Mouse (Mus musculus) heart, adult 18-20 months (tissue): Measurements from ENCODE around the gene Srebf1. TPM values are rescaled to one million over a fixed set of nuclear protein-coding genes. Genes with fewer than 3 reads are reported as not detected.

Source experiments
- DNase-seq, 2 experiments: peaks; one replicate each; pipeline ENCODE4 v3.0.0; 2021 to 2022; ENCODE audit warnings: mixed read lengths in 1 of 2
- long read RNA-seq, 2 experiments: library from polyadenylated mRNA; stranded (forward); transcript quantifications; one replicate each; pipeline ENCODE4 v2.0.0; 2021
- total RNA-seq, 2 experiments: library from RNA; stranded (reverse); gene quantifications; 2 replicates each; pipeline ENCODE4 v1.2.3; 2021

The Srebf1 gene
- total RNA-seq, result 10 to 100 TPM; 25.7 to 36.6 TPM
- long read RNA-seq, experiment 1, full-length matches to known transcripts, result 15 of 19 reads
- long read RNA-seq, experiment 1, partial matches to known transcripts, result 0 of 19 reads
- long read RNA-seq, experiment 1, other reads (novel, unspliced or antisense), result 4 of 19 reads
- long read RNA-seq, experiment 2, full-length matches to known transcripts, result 6 of 9 reads
- long read RNA-seq, experiment 2, partial matches to known transcripts, result 3 of 9 reads
- long read RNA-seq, experiment 2, other reads (novel, unspliced or antisense), result 0 of 9 reads

DNA sequence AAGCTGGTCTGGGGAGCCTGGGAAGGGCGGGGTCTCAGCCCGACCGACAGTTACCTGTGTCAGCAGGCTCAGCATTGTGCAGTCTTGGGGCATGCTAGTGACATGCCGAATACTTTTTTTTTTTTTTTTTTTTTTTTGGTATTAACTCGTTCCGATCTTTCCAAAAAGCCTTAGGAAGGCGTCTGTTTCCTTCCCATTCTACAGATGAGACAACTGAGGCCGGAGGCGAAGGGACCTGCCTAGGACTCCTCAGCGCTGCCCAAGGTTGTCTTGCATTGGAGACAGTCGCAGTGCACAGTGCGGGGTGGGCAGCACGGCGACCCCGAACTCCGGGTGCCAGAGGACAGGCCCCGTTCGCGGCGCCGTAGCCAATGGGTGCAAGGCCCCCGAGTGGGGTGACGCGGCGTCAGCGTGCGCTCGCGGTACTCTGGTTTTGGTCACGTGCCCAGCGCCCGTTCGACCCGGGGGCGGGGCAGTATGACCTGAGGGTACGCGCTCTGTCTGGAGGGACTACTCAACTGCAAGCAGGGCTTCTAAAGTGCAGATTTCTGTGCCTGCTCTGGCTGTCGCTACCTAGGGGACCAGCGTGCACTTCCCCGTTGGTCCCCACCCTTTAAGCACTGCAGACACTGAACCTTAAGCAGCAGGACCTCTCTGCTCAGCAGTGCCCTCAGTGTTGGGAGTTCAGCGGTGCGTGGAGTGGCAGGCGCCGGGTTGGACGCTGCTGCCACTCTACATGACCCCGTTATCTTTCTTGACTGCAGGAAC lies at the start of gene Srebf1:
Srebf1 (minus strand) TSS at position 113 of the 768 bp plus-strand sequence.
- DNase-seq, result peak; percentile 86 to 87

DNA sequence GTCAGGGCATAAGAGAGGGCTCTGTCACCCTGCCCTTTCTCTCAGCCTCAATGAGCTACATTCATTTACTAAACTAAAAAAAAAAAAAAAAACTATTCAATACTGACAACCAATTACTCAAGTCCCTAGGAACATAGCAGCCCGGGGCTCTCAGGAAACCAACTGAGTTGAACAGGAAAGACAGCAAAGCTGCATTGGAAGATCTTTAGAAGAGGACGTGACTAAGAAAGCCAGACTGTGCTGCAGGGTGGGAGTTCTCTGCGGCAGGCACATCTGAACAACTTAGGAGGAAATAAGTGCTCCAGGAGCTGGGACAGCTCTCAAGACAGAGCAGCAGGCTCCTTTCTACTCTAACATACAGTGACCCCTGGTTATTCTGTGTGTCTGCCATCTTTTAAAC lies 46.2 kb upstream of the Srebf1 start:
- DNase-seq, result no peak

DNA sequence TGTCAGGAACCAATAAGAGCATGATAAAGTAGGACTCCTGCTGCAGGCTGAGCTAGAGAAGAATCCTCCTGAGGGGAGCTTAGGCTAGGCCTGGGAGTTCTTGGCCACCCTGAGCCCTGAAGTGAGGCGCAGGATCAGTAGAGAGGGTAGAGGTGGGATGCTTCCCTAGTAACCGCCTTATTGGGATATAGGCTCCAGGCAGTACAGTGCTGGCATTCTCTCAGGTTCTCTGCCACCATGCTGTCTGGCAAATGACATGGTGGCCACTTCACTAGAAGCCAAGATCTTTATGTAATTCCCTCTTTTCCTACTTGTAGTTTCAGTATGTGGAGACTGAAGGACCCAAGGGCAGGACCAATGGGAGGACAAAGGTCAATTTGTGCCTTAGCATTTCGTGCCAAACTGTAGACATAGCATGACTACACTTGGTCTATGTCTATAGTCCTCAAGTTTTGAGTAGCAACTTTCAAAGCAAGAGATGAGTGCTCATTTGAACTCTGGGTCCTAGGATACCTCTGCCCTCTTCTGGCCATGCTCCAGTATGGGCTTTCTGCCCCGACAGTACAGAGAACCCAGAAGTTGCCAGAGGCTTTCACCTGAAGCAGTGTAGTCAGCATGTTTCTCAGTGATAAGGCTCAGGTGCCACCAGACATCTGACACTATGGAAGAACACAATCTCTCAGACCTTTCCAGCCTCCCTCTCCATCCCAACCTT lies 43.0 kb upstream of the Srebf1 start:
- no peak for DNase-seq

DNA sequence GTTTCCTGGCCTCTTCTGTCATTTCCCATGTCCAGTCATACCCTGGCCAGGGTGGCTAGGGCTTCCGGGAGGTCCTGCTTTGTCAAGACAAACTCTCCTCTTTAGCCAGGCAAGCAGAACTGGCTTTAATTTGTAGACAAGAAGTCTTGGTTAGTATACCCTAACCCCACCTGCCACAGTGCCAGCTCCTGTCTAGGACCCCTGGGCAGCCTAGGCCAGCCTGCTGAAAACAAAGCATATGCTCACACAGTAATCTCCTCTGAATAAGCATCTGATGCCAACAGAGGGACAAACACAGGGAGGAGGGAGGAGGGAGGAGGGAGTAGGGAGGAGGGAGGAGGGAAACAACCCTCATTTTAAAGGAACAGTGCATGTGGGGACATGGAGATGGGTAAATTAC lies 42.3 kb upstream of the Srebf1 start:
- no peak for DNase-seq

DNA sequence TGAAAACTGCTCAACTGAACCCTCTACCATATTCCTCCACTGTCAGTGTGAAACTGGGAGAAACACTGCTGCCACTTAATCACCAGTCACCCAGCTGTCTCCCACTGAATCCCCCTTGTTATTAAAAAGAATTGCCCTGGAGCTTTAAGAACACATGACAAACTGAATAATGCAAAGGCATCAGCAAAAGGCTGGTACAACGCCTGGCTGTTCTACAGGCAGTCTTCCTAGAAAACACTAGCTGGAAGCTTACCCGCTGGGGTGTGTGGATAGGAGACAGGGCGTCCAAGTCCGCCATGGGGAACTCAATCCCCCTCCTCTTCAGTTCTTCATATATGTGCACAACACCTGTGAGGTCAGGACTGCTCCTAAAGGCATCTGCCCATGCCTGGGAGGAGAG lies 40.0 kb upstream of the Srebf1 start:
- no peak for DNase-seq

DNA sequence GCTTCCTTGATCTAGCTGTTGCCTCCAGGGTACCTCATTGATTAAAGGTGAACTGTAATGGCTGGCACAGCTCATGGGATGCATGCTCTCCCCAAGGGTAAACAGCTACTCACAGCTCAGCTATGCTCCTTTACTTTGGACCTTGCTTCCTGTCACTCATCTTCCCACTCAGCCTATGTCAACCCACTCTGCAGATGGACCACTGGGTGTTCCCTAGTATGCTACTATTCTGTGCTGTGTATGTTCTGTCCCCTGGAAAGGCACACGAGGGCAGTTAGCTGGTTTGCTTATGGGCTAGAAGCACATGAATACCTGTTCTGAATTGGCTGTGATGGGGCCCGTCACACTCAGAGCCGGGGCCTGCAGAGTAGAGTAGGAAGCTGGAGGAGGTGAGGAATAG lies 38.4 kb upstream of the Srebf1 start:
- DNase-seq, result no peak

DNA sequence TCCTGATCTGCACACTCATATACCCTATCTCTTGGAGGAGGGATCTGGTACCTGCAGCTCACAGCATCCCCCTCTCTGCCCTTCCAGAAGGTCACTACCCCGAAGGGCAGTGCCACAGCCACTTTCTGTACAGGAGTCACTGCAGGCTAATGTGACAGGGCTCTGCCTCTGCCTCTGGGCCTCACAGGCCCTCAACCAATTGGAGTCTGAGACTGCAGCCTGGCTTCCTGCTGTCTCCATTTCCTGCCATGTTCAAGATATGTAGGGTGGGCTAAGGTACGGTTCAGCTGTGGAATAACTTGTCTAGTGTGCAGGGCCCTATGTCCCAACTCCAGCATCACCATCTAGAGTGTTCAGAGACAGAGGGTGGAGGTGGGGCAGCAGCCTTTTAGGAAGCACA lies 35.3 kb upstream of the Srebf1 start:
- no peak for DNase-seq

DNA sequence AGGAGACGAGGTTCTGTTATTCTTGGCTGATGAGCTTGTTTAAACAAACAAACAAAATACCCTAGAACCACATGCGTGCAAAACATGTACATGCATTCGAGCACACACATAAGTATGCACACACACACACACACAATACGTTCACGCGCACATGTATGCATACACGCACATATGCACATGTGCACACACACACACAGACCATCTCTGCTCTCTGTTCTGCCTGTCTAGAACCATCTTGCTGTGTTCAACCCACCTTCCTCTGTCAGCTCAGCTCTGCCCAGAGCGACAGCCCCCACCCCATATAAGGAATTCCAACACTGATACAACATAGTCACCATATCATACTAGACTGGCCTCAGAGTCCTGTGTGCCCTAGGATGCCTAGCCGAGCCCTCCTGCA lies 34.3 kb upstream of the Srebf1 start:
- DNase-seq, result no peak

DNA sequence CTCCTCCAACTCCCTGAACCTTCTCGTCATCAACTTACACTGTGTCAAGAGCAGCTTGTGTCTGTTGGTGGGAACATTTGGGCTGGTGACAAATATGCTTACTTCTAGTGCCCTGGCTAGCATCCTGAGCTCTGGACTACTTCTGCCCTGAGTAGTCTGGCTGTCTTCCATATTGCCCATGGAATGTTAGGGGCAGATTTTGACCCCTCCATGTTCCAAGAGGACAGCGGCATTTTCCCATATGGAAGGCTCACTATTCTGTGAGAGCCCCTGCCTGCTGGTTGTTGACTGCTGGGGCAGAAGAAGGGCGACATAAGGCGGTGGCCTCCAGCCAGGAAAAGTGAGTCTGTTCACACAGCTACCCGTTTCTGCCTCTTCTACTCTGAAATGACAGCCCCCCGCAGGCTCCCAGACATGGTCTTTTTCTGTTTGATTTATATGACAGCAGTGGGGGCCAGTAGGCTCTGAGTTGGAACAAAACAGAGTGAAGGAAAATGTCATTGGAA lies 33.8 kb upstream of the Srebf1 start:
- peak; percentile 59 to 63 for DNase-seq

DNA sequence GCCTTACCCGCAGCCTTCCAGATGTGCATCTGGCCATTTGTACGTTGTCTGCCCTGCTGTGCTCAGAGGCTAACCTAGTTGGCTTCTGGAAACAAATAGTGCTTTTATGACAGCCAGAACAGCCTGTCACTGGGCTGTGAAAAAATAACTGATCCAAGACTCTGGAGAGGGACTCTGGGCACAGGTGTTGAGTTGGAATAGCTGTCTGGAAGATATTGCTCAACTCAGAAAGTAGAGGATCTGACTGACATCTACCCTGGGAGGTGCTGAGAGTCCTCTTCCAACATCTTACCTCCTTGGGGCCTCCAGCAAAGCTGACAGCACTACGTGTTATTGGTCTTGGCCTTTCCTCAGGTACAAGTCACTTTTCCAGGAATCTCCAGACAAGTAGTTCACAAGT lies 33.3 kb upstream of the Srebf1 start:
- no peak for DNase-seq

DNA sequence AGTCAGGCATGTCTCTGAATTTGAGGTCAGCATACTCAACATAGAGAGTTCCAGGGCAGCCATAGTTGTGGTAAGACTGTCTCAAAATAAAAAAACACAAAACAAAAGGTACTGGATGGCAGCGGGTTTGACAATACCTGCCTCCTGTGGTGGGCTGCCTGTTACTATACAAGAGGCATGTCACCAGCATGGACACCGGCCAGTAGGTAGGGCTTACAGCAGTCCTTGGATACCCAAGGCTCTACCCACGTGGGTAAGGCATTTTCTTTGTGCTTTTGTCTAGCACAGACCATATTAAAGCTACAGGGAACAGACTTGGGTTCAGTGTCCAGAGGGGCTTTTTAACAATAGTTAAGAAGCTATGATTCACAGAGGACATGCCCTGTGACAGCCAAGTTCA lies 32.8 kb upstream of the Srebf1 start:
- DNase-seq, result no peak

DNA sequence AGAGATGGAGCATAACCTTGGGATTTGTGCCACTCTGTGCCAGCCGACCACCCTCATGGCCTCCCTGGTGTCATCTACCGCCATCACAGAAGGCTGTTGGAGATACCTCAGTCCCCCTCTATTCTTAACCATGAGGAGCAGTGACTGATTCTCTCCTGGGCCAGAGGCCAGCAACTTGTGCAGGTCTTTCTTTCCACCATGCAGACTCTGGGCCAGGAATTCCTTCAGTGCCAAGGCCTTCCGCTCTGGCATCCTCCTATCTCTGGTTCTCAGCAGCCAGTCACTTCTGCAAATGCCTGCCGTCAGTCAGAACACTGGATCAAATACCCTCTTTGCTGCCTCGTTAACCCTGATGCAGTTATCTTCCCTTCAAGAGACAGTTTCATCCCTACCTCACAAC lies 31.9 kb upstream of the Srebf1 start:
- DNase-seq, result peak; percentile 67 to 72

DNA sequence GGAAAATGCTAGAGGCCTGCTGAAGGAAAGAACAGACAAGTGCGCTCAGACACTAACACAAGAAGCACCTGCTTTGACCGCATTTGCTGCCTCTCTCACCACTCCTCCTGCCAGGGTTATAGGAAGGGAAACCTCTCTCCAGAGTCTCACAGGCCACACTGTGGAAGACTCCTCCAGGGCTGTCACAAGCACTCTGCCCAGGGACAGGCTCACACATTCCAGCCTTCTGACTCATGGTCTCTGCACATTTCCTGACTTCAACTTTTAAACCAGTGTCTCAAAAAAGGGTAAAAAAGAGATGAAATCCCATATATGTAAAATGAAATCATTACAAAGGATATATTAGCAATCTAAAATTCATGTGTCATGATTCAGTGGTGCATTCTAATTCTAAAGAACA lies 31.2 kb upstream of the Srebf1 start:
- DNase-seq, result no peak

DNA sequence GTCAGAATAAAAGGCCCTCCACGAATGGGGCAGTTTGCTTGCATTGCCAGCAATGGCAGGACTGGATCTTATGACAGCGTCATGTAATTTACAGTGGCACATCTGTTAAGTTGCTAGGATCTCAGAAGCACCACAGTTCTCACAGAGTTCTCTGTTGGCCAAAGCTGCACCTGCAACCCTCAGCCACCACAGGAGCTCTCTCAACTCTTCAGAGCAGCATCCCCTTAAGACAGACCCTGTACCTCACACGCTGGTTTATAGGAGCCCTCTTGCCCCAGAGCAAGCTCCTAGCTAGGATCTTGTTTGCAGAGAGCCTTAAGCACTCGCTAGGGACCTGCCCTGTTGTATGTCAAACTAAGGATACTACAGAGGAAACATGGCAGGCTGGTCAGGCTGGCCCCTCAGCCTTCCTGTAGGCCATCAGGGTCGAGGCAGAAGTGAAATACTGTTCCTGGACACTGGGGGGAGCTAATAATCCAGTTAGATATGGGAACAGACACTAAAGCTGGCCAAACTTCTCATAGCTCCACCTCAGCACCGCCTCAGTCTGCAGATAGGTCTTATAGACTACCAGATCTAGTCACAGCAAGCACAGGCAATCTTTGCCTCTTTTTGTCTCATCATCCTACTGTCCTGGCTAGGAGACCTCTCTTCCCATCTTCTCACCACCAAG lies 28.7 kb upstream of the Srebf1 start:
- DNase-seq, result peak; percentile 54 to 75

DNA sequence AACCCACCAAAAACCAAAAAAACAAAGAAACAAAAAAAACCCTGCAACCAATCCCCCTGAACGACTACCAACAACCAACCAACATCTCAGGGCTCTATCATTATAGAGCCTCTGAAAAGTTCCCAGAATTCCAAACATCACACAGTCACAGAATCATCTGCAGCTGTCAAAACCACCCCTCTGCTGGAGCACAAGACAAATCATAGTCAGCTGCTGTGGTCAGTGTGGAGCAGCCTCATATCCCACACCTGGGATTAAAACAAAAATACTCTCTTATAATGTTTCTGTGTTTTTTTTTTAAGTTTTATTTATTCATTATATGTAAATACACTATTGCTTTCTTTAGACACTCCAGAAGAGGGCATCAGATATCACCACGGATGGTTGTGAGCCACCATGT lies 27.5 kb upstream of the Srebf1 start:
- no peak for DNase-seq

DNA sequence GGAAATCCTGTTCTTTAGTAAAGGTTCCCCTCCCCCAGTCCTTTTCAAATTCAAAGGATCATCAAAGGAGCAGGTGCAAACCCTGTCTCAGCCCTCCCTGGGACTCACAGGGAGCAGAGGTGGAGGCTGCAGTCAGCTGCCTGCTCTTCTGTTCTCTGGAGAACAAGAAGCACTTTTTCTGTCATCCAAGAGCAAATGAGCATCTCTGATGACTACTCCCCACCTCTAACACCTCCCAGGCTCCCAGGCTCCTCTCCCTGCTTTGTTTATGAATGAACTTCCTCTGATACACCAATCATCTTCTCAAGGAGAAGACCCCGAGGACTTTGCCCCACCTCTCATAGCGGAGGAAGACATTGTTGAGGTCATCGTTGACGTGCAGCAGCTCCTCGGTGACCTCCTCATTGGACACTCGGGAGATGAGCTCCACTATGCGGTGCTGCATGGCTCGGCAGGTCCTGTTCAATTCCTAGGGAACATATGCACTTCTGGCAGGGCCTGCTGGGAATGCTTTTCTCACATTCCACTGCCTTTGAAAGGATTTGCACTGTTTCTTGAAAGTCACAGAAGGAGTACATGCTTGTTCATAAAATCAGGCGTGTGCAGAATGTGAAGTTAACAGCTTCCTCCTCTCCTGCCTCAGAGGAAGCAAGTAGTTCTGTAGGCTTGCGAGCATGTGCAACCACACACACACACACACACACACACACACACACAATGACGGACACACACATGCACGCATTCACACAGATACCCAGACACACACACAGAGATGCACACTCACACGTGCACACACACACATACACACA lies 26.4 kb upstream of the Srebf1 start:
- no peak for DNase-seq

DNA sequence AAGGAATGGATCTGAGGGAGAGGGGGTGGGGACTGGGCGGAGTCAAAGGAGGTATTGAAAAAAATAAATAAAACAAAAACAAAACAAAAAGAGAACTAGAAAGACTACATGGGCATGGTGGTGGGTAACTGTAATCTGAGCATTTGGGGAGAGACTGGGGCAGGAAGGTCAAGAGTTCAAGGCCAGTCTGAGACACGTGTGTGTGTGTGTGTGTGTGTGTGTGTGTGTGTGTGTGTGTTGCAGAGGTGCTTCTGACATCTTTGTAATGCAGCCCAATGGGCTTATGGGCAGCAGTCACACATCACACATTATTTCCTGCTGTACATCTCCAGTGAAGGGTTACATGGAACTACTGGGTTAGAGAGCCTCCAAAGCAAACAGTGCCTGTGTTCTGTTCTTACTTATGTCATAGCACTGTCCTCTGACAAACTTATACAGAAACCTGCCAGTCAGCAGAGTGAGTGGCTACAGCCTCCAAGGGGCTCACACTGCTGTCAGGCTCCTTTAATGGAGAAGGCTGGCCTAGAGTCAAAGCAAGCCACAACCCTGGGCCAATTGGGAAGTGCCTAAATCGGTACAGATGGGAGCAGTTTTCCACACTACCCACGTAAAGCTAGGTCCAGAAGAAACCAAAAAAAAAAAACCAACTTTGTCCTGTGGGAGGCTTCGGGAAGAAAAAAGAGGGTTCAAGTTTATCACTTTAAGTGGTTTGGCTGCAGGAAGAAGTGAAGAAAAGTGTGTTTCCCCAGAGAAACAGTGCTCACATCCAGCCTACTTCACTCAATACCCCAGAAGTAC lies 25.6 kb upstream of the Srebf1 start:
- no peak for DNase-seq

DNA sequence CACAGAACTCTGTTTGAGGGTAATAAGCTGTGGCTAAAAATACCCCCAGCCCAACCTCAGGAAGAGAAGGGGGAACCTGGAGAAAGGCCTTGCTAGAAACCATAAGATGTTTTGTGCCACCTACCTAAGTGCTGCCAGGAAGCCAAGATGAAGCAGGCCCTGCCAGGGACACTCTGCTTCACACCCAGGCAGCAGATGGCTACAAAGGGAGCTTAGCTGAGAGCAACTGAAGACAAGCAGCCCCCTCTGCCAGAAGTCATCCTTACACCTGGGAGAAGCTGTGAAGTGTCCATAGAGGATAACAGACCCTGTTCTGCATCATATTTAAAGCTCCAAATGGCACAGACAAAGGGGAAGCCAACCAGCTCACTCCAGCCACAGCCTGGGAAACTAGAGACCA lies 23.7 kb upstream of the Srebf1 start:
- no peak for DNase-seq

DNA sequence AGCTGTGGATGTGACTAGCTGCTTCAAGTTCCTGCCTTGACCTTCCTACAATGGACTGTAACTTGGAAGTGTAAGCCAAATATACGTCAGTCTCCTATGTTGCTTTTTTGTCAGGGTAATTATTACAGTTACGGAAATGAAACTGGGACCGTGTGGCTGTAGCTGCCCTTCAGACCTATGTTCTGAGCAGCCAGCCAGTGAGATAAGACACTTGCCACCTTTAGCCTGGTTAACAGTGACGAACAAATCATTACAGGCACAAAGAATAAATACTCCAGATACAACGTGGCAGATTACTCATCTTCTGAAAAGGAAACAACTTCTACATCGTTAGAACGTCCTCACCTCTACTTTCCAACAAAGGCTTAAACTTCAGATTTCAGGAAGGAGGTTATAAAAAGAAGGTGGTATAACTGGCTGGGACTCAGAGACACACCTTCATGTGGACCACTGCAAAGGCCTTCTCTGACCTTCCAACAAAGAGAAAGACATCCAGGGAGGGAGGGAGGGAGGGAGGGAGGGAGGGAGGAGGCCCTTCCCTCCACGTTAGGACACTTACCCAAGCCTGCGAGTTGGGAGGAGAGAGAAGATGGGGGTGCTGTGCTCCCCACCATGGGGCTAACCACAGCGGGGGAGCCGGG lies 22.2 kb upstream of the Srebf1 start:
- peak in 1 of 2 experiments; percentile 47 for DNase-seq

DNA sequence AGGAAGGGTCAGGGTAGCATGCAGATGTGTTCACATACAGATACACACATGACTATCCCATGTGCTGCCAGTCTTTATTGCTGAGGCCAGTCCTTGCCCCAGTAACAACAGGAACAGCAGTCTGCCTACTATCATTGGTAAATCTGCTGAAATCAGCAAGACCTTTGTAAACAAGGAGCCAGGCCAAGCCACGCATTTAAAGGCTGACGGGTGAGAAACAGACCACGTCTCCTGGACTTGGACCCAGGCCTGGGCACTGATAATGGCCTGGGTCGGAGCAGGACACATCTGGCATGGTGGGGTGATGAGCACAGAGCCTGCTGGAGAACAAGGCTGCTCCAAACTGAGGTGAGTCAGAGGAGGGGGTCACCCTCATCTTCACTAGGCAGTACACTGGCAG lies 18.1 kb upstream of the Srebf1 start:
- no peak for DNase-seq
